Mouse (Mus musculus) liver, adult (tissue): ENCODE measurements around the gene Sptan1.
A peak's percentile ranks its signal among the peaks of the same experiment; 100 is the strongest.

ENCODE experiments used
- GATA4 ChIP-seq: IDR thresholded peaks from 2 replicates; pipeline ENCODE4 v1.6.1; 2014; ENCODE audit warnings: mild to moderate bottlenecking, low read length; ENCODE audit not compliant: insufficient replicate concordance

The Sptan1 gene

GRCm38 (mm10) chr2:29965250-29965843 lies at the start of gene Sptan1:
Gene Sptan1, plus strand, starts transcription at chr2:29965560.
- TF ChIP-seq GATA4 = peak; percentile 43; the same call in 1 of the 2 replicates

- no peak for TF ChIP-seq GATA4
Measured at GRCm38 (mm10) chr2:29917621-29918020, 47.7 kb upstream of the Sptan1 start.

GRCm38 (mm10) chr2:29922011-29922410 lies 43.3 kb upstream of the Sptan1 start:
- TF ChIP-seq GATA4 = no peak

GRCm38 (mm10) chr2:29926542-29926941 lies 38.8 kb upstream of the Sptan1 start:
- no peak for TF ChIP-seq GATA4

- TF ChIP-seq GATA4 = no peak
Measured at GRCm38 (mm10) chr2:29930506-29930905, 34.9 kb upstream of the Sptan1 start.

- TF ChIP-seq GATA4 = no peak
Measured at GRCm38 (mm10) chr2:29931194-29931593, 34.2 kb upstream of the Sptan1 start.

GRCm38 (mm10) chr2:29934906-29935599 lies 30.3 kb upstream of the Sptan1 start, which contains the start of gene Gle1:
Gene Gle1, plus strand, starts transcription at chr2:29935426.
- TF ChIP-seq GATA4 = peak; percentile 49; the same call in 1 of the 2 replicates

- TF ChIP-seq GATA4 = no peak
Measured at GRCm38 (mm10) chr2:29940073-29940472, 25.3 kb upstream of the Sptan1 start.

GRCm38 (mm10) chr2:29940826-29941225 lies 24.5 kb upstream of the Sptan1 start:
- TF ChIP-seq GATA4 = no peak

GRCm38 (mm10) chr2:29944723-29945122 lies 20.6 kb upstream of the Sptan1 start:
- no peak; the same call in 1 of the 2 replicates for TF ChIP-seq GATA4

GRCm38 (mm10) chr2:29948896-29949295 lies 16.5 kb upstream of the Sptan1 start:
- no peak for TF ChIP-seq GATA4

- no peak for TF ChIP-seq GATA4
Measured at GRCm38 (mm10) chr2:29961246-29961645, 4.1 kb upstream of the Sptan1 start.

GRCm38 (mm10) chr2:29964354-29965249 lies 758 bp upstream of the Sptan1 start:
- TF ChIP-seq GATA4 = no peak

- no peak for TF ChIP-seq GATA4
Measured at GRCm38 (mm10) chr2:29965906-29966305, 546 bp downstream of the Sptan1 start.

GRCm38 (mm10) chr2:29966826-29967225 lies 1.5 kb downstream of the Sptan1 start:
- no peak for TF ChIP-seq GATA4

- no peak for TF ChIP-seq GATA4
Measured at GRCm38 (mm10) chr2:29967768-29968167, 2.4 kb downstream of the Sptan1 start.

GRCm38 (mm10) chr2:29968638-29969037 lies 3.3 kb downstream of the Sptan1 start:
- TF ChIP-seq GATA4 = no peak
